Mouse (Mus musculus): Measurements from ENCODE around the gene Camsap2. TPM values are rescaled to one million over a fixed set of nuclear protein-coding genes. Genes with fewer than 3 reads are reported as not detected.

The Camsap2 gene
- 10 to 100 TPM; 13.0 to 13.9 TPM for total RNA-seq (2023)

DNA sequence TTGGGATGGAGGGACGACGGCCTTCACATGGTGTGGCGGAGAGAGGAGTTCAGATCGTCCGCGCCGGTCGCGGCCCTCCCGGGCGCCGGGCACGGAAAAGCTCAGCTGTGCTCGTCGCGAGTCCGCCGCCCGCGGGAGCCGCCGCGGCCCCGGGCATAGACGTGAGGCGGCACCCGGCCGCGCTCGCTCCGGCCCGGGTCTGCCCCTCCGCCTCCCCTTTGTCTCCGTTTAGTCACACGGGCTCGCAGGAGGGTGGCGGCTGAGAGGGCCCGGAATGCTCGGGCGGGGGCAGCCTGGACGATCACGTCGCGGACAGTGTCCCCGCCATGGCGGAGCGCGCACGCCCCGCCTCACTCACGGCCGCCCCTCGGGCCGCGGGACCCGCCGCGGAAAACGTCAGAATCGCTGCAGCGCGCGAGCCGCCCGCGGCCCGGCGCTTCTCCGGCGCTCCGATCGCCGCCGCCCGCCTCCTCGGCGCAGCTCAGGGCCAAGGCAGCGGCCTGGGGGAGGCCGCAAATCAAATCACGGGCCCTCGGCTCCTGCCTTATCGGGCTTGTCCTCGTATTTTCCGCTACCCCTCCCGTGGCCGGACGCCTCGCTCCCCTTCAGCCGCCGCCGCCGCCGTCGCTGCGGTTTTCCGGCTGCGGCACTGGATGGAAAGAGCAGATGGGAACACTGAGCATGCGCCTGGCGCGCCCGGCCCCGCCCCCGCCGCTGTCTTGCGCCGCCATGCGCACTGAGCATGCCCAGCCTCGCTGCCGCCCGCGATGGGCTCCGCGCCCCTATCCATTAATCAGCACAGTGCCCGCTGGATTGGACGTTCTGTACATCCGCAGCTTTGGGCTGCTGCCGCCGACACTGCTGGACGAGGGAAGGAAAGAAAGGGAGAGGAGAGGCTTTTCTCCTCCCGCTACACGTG is at the start of gene Camsap2:
Gene Camsap2 (minus strand): TSS at position 651 of the 919 bp plus-strand sequence.

DNA sequence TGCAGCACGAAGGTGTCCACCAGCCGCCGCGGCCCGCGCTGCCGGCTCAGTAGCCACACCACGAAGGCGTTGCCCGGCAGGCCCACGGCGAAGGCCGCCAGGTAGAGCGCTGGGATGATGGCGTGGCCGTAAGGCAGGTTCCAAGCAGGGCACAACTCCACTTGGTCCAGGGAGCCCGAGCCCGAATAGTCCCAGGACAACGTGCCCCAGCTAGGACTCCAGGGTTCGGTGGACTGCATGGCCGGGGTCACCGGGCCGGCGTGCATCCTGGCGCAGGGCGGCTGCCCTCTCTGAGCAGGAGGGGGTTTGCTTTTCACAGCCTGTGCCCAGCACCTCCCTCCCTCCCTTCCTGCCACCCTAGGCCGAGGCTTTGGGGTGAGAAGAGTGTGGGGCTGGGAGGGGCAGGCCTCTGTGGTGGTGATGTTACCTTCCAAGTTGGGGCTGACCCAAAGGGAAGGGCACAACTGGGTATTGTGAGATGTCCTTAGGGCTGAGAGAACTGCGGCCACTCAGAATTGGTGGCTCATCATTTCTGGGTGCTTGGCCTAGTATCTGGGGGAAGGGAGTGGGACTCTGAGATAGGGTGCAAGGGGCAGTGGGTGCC is 85.2 kb downstream of the Camsap2 start, which contains the start of gene Gpr25:
Gene Gpr25 (minus strand): TSS at position 239 of the 604 bp plus-strand sequence.

GRCm38 (mm10) chr1:136233892-136234594 is 111.9 kb downstream of the Camsap2 start, which contains the start of gene Inava:
Gene Inava, minus strand, starts transcription at chr1:136234264.

Other genes with a start within 250 kb of the Camsap2 start
- gene Kif21b, start 214.7 kb downstream of the Camsap2 start, total RNA-seq (2023) = 100 to 1,000 TPM; 179 to 181 TPM
- not detected for gene Mroh3, start 133.3 kb downstream of the Camsap2 start, total RNA-seq (2023)
- not detected for gene Inava, start 111.8 kb downstream of the Camsap2 start, total RNA-seq (2023)
- gene Gpr25, start 85.2 kb downstream of the Camsap2 start, total RNA-seq (2023) = not detected
- 1 to 10 TPM; 3.9 to 6.7 TPM for gene Ddx59, start 69.2 kb upstream of the Camsap2 start, total RNA-seq (2023)
- 10 to 100 TPM; 17.4 to 19.7 TPM for gene Kif14, start 120.2 kb upstream of the Camsap2 start, total RNA-seq (2023)

Measured in neutrophil, adult 59 days (primary cell).